Mouse (Mus musculus) G1E (cell line): Measurements from ENCODE around the gene Lrfn3. TPM values are rescaled to one million over a fixed set of nuclear protein-coding genes. Genes with fewer than 3 reads are reported as not detected.

ENCODE experiments used
- ATAC-seq: 2 replicates; pipeline ENCODE4 v1.8.0; 2016; ENCODE audit warnings: mild to moderate bottlenecking; ENCODE audit not compliant: insufficient number of reproducible peaks, poor library complexity, low FRiP score, severe bottlenecking; ENCODE audit errors: extremely low read depth
- DNase-seq: peaks from one replicate; pipeline ENCODE4 v3.0.0; 2012; ENCODE audit warnings: low spot score
- H3K27me3 ChIP-seq: 2 replicates; pipeline ENCODE4 v1.6.1; 2012; ENCODE audit warnings: mild to moderate bottlenecking, low read length, inconsistent platforms; ENCODE audit not compliant: insufficient read depth
- H3K36me3 ChIP-seq: replicated peaks from 2 replicates; pipeline ENCODE3; 2012; ENCODE audit warnings: mild to moderate bottlenecking, inconsistent platforms
- H3K4me1 ChIP-seq: 2 replicates; pipeline ENCODE4 v1.6.1; 2012; ENCODE audit warnings: low read depth, low read length, inconsistent platforms, mixed read lengths; ENCODE audit not compliant: insufficient read depth
- H3K4me3 ChIP-seq: 2 replicates; pipeline ENCODE4 v1.5.1; 2012; ENCODE audit warnings: low read depth, mild to moderate bottlenecking, inconsistent platforms, low read length, moderate library complexity, mixed read lengths
- H3K9me3 ChIP-seq: replicated peaks from 2 replicates; pipeline ENCODE4 v1.6.1; 2012; ENCODE audit warnings: inconsistent platforms
- CTCF ChIP-seq: IDR thresholded peaks from 2 replicates; pipeline ENCODE4 v1.5.1; 2012; ENCODE audit warnings: low read depth, low read length, inconsistent platforms, mixed read lengths
- GATA1 ChIP-seq: IDR thresholded peaks from 2 replicates; pipeline ENCODE4 v1.6.1; 2012; ENCODE audit warnings: borderline replicate concordance, low read length, inconsistent platforms, mixed read lengths
- GATA2 ChIP-seq: IDR thresholded peaks from 2 replicates; pipeline ENCODE4 v1.6.1; 2012; ENCODE audit warnings: low read depth, low read length, inconsistent platforms, borderline replicate concordance
- POLR2AphosphoS5 ChIP-seq: IDR thresholded peaks from 2 replicates; pipeline ENCODE4 v1.6.1; 2012; ENCODE audit warnings: low read depth, low read length, inconsistent platforms; ENCODE audit not compliant: insufficient replicate concordance
- TAL1 ChIP-seq: conservative IDR thresholded peaks from 2 replicates; pipeline ENCODE4 v1.6.1; 2012; ENCODE audit warnings: low read depth, low read length, inconsistent platforms, mixed read lengths
- polyA plus RNA-seq: library from polyadenylated mRNA; stranded (reverse); fragments of >175 nt; gene quantifications from 2 replicates; pipeline ENCODE4 v1.2.3, GENCODE M21; 2012
- total RNA-seq, 2 experiments: library from RNA; stranded (forward) in 1 of 2; stranded (reverse) in 1 of 2; fragments of 200-1000 nt in 1 of 2; fragments of >200 nt in 1 of 2; fragmentation: Nextera tagmentation in 1 of 2; gene quantifications; 2 replicates each; pipeline ENCODE4 v1.2.3; 2014 to 2017

The Lrfn3 gene
- total and polyA plus RNA-seq, 3 experiments: 0.11 TPM; not detected in 2

GRCm38 (mm10) chr7:30367466-30367865 is 4.9 kb upstream of the Lrfn3 start:
- ATAC-seq: no peak
- TF ChIP-seq GATA2: no peak
- no peak for TF ChIP-seq POLR2AphosphoS5
- no peak for TF ChIP-seq CTCF
- TF ChIP-seq TAL1: no peak
- TF ChIP-seq GATA1: no peak
- Histone ChIP-seq H3K27me3 (peaks cover 23% of the 10 kb centered on the region), H3K4me3 (no peak overlapping the region), H3K9me3 (no peaks in the 10 kb centered on the region), H3K36me3 (no peaks in the 10 kb centered on the region), H3K4me1 (no peaks in the 10 kb centered on the region)
- no peak for DNase-seq

- Histone ChIP-seq H3K27me3 (peaks cover 24% of the 10 kb centered on the region), H3K36me3 (no peaks in the 10 kb centered on the region), H3K4me3 (no peak overlapping the region), H3K4me1 (no peaks in the 10 kb centered on the region), H3K9me3 (no peaks in the 10 kb centered on the region)
- DNase-seq (no peak), ATAC-seq (no peak)
- no peak for TF ChIP-seq GATA1
- TF ChIP-seq CTCF: no peak
- TF ChIP-seq GATA2: no peak
These were observed 769 bp upstream of the Lrfn3 start for GRCm38 (mm10) chr7:30363344-30363738.

GRCm38 (mm10) chr7:30360028-30360427 is 2.5 kb downstream of the Lrfn3 start:
- H3K9me3 ChIP-seq: no peaks in the 10 kb centered on the region
- no peaks in the 10 kb centered on the region for H3K4me1 ChIP-seq
- TF ChIP-seq TAL1 (no peak), GATA1 (no peak), GATA2 (no peak), CTCF (no peak), POLR2AphosphoS5 (no peak)
- peaks cover 24% of the 10 kb centered on the region for H3K27me3 ChIP-seq
- DNase-seq (no peak), ATAC-seq (no peak)
- no peak overlapping the region for H3K4me3 ChIP-seq
- no peaks in the 10 kb centered on the region for H3K36me3 ChIP-seq

GRCm38 (mm10) chr7:30359276-30359865 is 3.2 kb downstream of the Lrfn3 start:
- ATAC-seq (no peak), DNase-seq (no peak)
- TF ChIP-seq CTCF (no peak), GATA1 (no peak), GATA2 (no peak), POLR2AphosphoS5 (no peak), TAL1 (no peak)
- Histone ChIP-seq H3K4me1 (no peaks in the 10 kb centered on the region), H3K9me3 (no peaks in the 10 kb centered on the region), H3K36me3 (no peaks in the 10 kb centered on the region), H3K4me3 (no peak overlapping the region), H3K27me3 (peaks cover 20% of the 10 kb centered on the region)

- Histone ChIP-seq H3K27me3 (peaks cover 12% of the 10 kb centered on the region), H3K4me1 (no peaks in the 10 kb centered on the region), H3K4me3 (no peak overlapping the region), H3K9me3 (no peaks in the 10 kb centered on the region), H3K36me3 (no peaks in the 10 kb centered on the region)
- DNase-seq (no peak), ATAC-seq (no peak)
- no peak for TF ChIP-seq GATA1
- no peak for TF ChIP-seq TAL1
- TF ChIP-seq GATA2: no peak
- no peak for TF ChIP-seq POLR2AphosphoS5
- no peak for TF ChIP-seq CTCF
These were observed 4.0 kb downstream of the Lrfn3 start for GRCm38 (mm10) chr7:30358378-30359186.

- Histone ChIP-seq H3K36me3 (no peaks in the 10 kb centered on the region), H3K9me3 (no peaks in the 10 kb centered on the region), H3K27me3 (peaks cover 18% of the 10 kb centered on the region), H3K4me1 (no peaks in the 10 kb centered on the region), H3K4me3 (no peak overlapping the region)
- no peak for ATAC-seq
- DNase-seq: no peak
- TF ChIP-seq CTCF (no peak), GATA1 (no peak), POLR2AphosphoS5 (no peak), GATA2 (no peak), TAL1 (no peak)
These were observed 8.5 kb downstream of the Lrfn3 start for GRCm38 (mm10) chr7:30354059-30354458.
